Mouse (Mus musculus): ENCODE data around the gene Tsen15.

Tsen15 gene

DNA sequence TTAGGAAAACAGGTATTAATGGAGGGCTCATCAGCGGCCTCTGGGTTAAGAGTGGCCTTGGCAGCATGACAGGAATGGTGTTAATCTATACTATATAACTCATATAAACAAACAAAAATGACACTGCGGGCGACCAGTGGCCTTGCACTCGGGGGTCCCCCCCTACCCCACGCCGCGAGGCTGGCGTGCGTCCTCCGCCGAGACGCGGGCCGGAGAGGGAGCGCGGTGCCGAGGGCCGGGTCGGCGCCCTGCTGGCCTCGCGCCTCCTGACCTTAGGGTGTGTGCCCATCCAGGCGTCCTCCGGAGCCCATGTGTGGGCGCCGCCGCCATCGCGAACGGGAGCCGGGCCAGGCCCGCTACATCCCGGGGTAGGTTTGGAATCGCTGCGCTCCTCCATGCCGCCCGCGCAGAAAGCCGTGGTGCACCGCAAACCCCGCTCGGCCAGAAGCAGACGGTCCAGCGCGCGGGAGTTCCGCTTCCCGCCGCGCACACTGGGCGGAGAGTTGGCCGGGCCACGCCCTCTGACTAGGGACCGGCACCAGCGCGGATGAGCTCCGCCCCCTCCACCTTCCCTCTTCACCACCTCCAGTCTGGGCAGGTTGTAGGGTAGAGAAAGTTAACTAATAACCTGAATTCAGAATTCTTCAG lies at the start of gene Tsen15:
Gene Tsen15 (minus strand): TSS at position 501 of the 648 bp plus-strand sequence.
- DNase-seq (ENCODE audit: extremely low read depth, low read depth, low spot score) = peak; percentile 7

DNA sequence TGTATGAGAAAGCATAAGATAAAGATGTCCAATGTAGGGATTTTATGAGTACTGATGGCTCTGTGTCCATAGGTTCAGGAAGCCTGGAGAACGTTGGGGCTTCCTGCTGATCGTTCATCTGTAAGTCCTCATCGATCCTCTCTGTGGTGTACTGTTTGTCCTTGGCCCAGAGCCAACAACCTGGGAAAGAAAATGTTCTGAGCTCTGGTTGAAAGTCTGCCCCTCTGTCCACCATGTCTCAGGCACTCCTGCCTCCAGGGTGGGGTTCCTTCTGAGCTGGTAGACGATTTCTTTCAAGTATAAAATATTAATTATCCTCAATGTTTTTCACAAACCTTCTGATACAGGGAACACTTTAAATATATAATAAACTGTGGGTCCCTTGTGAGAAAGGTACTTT lies 47.7 kb upstream of the Tsen15 start:
- DNase-seq (ENCODE audit: extremely low read depth, low read depth, low spot score) = no peak

DNA sequence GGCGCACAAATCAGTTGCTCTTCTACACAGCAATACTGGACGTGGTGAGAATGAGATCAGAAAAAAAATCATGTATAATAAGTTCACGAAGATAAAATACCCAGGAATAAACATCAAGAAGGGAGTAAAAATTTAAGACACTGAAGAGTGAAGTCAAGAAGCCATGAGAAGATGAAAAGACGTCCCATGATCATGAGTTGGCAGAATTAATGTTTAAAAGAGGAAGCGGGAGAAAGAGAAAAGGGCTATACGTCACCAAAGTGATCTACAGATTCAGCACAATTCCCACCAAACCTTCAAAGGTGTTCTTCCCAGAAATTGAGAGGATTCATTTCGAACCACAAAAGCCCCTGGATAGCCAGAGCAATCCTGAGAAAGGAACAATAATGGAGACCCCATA lies 43.3 kb upstream of the Tsen15 start:
- DNase-seq (ENCODE audit: extremely low read depth, low read depth, low spot score) = no peak

DNA sequence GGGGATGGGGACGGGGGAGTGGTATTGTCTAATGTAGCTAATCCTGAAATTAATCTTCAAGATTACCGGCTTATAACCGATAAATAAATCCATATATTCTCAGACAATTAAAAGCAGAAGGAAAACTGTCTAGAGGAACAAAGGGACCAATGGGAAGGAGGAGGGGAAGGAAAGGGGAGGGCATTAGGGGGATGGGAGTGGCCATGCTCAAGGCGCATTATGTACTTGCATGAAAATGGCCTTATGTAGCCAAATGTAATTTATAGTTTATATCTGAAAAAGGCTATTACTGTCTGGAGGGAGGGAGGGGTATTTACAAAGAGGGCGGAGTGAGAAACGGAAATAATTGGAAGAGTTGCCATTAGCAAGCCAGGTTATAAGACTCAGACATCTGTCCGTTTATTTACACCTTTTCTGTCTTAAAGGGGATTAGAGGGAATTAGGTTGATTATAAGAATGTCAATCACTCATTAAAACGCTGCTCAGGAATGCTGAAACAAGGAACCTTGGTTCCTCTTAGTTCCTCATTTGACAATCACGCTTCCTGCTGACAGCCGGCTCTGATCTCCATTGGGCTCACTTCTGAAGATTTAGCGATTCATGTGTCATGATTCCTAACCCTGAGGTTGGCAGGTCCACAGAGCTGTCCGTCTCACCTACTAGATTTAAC lies 41.6 kb upstream of the Tsen15 start:
- DNase-seq (ENCODE audit: extremely low read depth, low read depth, low spot score) = no peak

- DNase-seq (ENCODE audit: extremely low read depth, low read depth, low spot score) = no peak
Measured at GRCm38 (mm10) chr1:152423052-152423451, 36.6 kb upstream of the Tsen15 start.

- DNase-seq (ENCODE audit: extremely low read depth, low read depth, low spot score) = no peak
Measured at GRCm38 (mm10) chr1:152422295-152422694, 35.8 kb upstream of the Tsen15 start.

GRCm38 (mm10) chr1:152417602-152418001 lies 31.1 kb upstream of the Tsen15 start:
- DNase-seq (ENCODE audit: extremely low read depth, low read depth, low spot score) = no peak

GRCm38 (mm10) chr1:152416306-152416904 lies 29.9 kb upstream of the Tsen15 start:
- DNase-seq (ENCODE audit: extremely low read depth, low read depth, low spot score) = no peak

GRCm38 (mm10) chr1:152414451-152414850 lies 28.0 kb upstream of the Tsen15 start:
- peak; percentile 47 for DNase-seq (ENCODE audit: extremely low read depth, low read depth, low spot score)

DNA sequence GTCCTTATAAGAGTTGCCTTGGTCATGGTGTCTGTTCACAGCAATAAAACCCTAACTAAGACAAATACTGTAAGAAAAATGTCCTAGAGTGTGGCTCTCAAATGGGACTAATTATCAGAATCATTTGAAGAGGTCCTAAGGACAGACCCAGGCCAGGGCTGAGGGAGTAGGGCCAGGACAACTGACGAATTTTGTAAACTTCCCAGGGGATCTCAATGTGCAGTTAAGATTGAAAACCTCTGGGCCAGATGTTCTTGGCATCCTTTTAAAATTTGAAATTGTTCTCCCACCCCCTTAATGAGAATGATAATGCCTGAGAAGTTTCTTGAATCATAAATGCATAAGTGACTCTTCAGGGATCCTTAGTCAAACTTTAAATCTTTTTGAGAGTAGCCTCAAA lies 27.5 kb upstream of the Tsen15 start:
- no peak for DNase-seq (ENCODE audit: extremely low read depth, low read depth, low spot score)

- DNase-seq (ENCODE audit: extremely low read depth, low read depth, low spot score) = no peak
Measured at GRCm38 (mm10) chr1:152413116-152413515, 26.6 kb upstream of the Tsen15 start.

- peak; percentile 61 for DNase-seq (ENCODE audit: extremely low read depth, low read depth, low spot score)
Measured at GRCm38 (mm10) chr1:152410657-152411056, 24.2 kb upstream of the Tsen15 start.

- no peak for DNase-seq (ENCODE audit: extremely low read depth, low read depth, low spot score)
Measured at GRCm38 (mm10) chr1:152409356-152409755, 22.9 kb upstream of the Tsen15 start.

- DNase-seq (ENCODE audit: extremely low read depth, low read depth, low spot score) = no peak
Measured at GRCm38 (mm10) chr1:152407021-152407946, 20.8 kb upstream of the Tsen15 start.

- DNase-seq (ENCODE audit: extremely low read depth, low read depth, low spot score) = no peak
Measured at GRCm38 (mm10) chr1:152400556-152401540, 14.4 kb upstream of the Tsen15 start.

- DNase-seq (ENCODE audit: extremely low read depth, low read depth, low spot score) = no peak
Measured at GRCm38 (mm10) chr1:152399790-152400555, 13.5 kb upstream of the Tsen15 start, which contains the start of gene Colgalt2. Gene Colgalt2, plus strand, starts transcription at chr1:152399830.

GRCm38 (mm10) chr1:152398708-152399107 lies 12.2 kb upstream of the Tsen15 start:
- DNase-seq (ENCODE audit: extremely low read depth, low read depth, low spot score) = no peak

DNA sequence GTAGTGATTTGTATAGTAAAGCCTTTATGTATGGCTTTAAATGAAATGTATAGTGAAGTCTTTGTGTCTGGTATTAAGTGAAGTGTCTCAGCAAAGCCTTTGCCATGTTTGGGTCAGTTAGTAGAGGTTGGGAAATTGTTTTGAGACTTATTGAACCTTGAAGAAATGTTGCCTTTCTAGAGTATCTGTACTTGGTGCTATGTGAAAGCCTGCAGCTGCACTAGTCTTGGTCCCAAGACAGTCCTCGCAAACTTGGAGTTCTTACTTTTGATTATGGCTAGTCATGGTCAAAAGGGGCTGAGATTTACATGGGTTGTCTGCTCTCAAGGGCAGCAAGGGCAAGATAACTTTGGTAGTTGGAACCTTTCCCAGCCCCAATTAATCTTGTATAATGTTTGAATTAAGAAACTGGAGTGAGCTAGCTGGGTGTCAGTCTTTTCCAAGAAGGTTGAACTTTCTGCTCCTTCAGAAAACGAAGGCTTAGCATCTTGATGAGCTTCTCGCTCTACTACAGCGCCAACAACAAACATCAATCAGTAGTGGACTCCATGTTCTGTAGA lies 8.5 kb upstream of the Tsen15 start:
- DNase-seq (ENCODE audit: extremely low read depth, low read depth, low spot score) = no peak

DNA sequence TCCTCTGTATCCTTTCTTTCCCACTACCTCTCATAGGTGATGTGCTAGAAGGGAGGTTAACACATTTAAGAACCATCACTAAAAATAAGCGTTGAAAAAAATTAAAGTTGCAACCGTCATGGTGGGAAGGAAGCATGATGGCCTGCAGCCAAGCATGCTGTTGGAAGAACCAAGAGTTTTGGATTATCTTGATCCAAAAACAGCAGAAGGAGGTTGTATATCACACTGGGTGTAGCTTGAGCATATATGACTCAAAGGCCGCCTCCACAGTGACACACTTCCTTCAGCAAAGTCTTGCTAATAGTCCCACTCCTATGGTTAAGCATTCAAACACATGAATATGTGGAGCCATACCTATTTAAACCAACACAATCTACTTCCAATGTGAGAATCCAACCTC lies 7.6 kb upstream of the Tsen15 start:
- no peak for DNase-seq (ENCODE audit: extremely low read depth, low read depth, low spot score)

Measured in fat pad, adult 2 months (tissue).